Mouse (Mus musculus): ENCODE data around the gene Sntg2. TPM values are rescaled to one million over a fixed set of nuclear protein-coding genes. Genes with fewer than 3 reads are reported as not detected.

Gene Sntg2
- total and polyA plus RNA-seq, 2 experiments from 2014 or later = 4.3 to 11.7 TPM

DNA sequence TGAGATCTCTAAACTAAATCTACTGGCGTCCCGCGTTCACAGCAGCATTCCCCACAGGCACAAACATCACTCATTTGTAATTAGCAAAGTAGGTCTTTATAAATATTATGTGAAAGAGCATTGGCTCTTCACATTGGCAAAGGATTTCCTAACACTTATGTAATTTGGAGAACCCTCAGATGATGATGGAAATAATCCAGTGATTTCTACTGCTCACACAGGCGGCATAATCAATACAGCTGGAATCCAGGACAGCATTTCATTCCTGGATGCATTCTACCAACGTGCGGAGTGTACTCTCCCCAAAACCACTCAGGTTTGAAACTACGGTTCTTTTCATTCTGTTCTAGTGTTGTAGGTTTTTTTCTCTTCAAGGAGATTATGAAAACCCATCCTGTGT lies 172.6 kb downstream of the Sntg2 start:
- ATAC-seq (ENCODE audit: low FRiP score) (no peak), DNase-seq (ENCODE audit: low spot score) (no peak)
- H3K4me3 ChIP-seq (ENCODE audit: low read depth, low read length) = no peak overlapping the region
- TF ChIP-seq CTCF (IDR thresholded peaks at IDR 0.05) = no peak
- H3K4me1 ChIP-seq (ENCODE audit: insufficient read depth, low read length) = no peaks in the 10 kb centered on the region; the same call in 1 of the 2 replicates
- H3K36me3 ChIP-seq (ENCODE audit: insufficient read depth, low read length) = no peaks in the 10 kb centered on the region
- H3K9ac ChIP-seq (replicated peaks; ENCODE audit: low read length, poor library complexity, severe bottlenecking) = no peak overlapping the region
- H3K4me2 ChIP-seq (ENCODE audit: low read depth, low read length, poor library complexity, severe bottlenecking) = no peak overlapping the region
- WGBS = 80% methylated on average over 7 of the region's 7 CpGs
- H3K27me3 ChIP-seq (ENCODE audit: insufficient read depth, low read length) = no peaks in the 10 kb centered on the region
- H3K27ac ChIP-seq (ENCODE audit: low read depth, low read length) = no peak overlapping the region
- H3K9me3 ChIP-seq (ENCODE audit: low read length) = no peaks in the 10 kb centered on the region

GRCm38 (mm10) chr12:30199735-30200134 lies 173.4 kb downstream of the Sntg2 start:
- H3K4me3 ChIP-seq (ENCODE audit: low read depth, low read length) = no peak overlapping the region
- no peak overlapping the region for H3K27ac ChIP-seq (ENCODE audit: low read depth, low read length)
- TF ChIP-seq CTCF (IDR thresholded peaks at IDR 0.05) = peak; percentile 86
- H3K36me3 ChIP-seq (ENCODE audit: insufficient read depth, low read length) = no peaks in the 10 kb centered on the region
- H3K9ac ChIP-seq (replicated peaks; ENCODE audit: low read length, poor library complexity, severe bottlenecking) = no peak overlapping the region
- no peaks in the 10 kb centered on the region; the same call in 1 of the 2 replicates for H3K4me1 ChIP-seq (ENCODE audit: insufficient read depth, low read length)
- ATAC-seq (ENCODE audit: low FRiP score) = no peak
- no peak overlapping the region for H3K4me2 ChIP-seq (ENCODE audit: low read depth, low read length, poor library complexity, severe bottlenecking)
- no peaks in the 10 kb centered on the region for H3K27me3 ChIP-seq (ENCODE audit: insufficient read depth, low read length)
- DNase-seq (ENCODE audit: low spot score) = peak; percentile 66
- WGBS = 23% methylated on average over 2 of the region's 2 CpGs
- no peaks in the 10 kb centered on the region for H3K9me3 ChIP-seq (ENCODE audit: low read length)

DNA sequence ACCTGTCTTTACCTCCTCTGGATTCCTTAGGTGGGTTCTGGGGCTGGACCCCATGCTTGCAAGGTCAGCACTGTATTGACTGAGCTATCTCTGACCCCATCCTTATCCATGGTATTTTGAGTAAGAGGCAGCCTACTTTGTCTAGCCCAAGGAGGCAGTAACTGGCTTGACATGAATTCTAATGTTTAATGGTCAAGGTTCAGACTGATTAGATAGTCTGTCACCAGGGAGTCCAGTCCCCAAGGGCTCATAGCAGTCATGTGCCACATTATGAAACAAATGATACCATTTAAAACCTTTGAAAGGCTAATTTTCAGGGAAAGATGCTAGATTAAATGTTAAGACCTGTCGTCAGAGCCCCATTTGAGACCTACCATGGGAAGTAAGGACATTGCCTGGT lies 174.9 kb downstream of the Sntg2 start:
- Histone ChIP-seq H3K4me1 (ENCODE audit: insufficient read depth, low read length) (no peaks in the 10 kb centered on the region; the same call in 1 of the 2 replicates), H3K4me2 (ENCODE audit: low read depth, low read length, poor library complexity, severe bottlenecking) (no peak overlapping the region), H3K4me3 (ENCODE audit: low read depth, low read length) (no peak overlapping the region), H3K27me3 (ENCODE audit: insufficient read depth, low read length) (no peaks in the 10 kb centered on the region), H3K9me3 (ENCODE audit: low read length) (no peaks in the 10 kb centered on the region), H3K36me3 (ENCODE audit: insufficient read depth, low read length) (no peaks in the 10 kb centered on the region), H3K9ac (replicated peaks; ENCODE audit: low read length, poor library complexity, severe bottlenecking) (no peak overlapping the region), H3K27ac (ENCODE audit: low read depth, low read length) (no peak overlapping the region)
- TF ChIP-seq CTCF (IDR thresholded peaks at IDR 0.05) = no peak
- ATAC-seq (ENCODE audit: low FRiP score) (no peak), DNase-seq (ENCODE audit: low spot score) (no peak)
- WGBS = 79% methylated on average over 1 of the region's 1 CpGs

DNA sequence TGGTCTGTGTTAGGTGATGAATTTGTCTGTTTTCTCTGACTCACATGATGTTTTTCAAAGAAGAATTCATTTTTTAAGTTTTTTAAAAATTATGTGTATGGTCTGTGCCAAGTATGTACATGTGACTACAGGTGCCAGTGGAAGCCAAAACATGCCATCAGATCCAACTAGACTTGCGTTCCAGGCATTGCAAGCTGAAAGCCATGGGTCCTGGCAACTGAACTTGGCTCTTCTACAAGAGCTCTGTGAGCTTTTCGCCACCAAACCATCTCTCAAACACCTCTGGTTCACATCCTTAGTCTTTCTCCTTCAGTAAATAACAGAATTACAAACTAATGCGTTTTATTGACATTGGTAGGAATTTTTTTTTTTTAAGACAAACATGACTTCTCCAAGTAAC lies 191.5 kb downstream of the Sntg2 start:
- Histone ChIP-seq H3K9me3 (ENCODE audit: low read length) (no peaks in the 10 kb centered on the region), H3K4me3 (ENCODE audit: low read depth, low read length) (no peak overlapping the region), H3K9ac (replicated peaks; ENCODE audit: low read length, poor library complexity, severe bottlenecking) (no peak overlapping the region), H3K4me1 (ENCODE audit: insufficient read depth, low read length) (no peaks in the 10 kb centered on the region; the same call in 1 of the 2 replicates), H3K4me2 (ENCODE audit: low read depth, low read length, poor library complexity, severe bottlenecking) (no peak overlapping the region), H3K36me3 (ENCODE audit: insufficient read depth, low read length) (no peaks in the 10 kb centered on the region), H3K27me3 (ENCODE audit: insufficient read depth, low read length) (no peaks in the 10 kb centered on the region), H3K27ac (ENCODE audit: low read depth, low read length) (no peak overlapping the region)
- TF ChIP-seq CTCF (IDR thresholded peaks at IDR 0.05) = no peak
- ATAC-seq (ENCODE audit: low FRiP score) = no peak
- DNase-seq (ENCODE audit: low spot score) = no peak
- 80% methylated on average over 3 of the region's 3 CpGs for WGBS

GRCm38 (mm10) chr12:30179623-30180022 lies 193.6 kb downstream of the Sntg2 start:
- Histone ChIP-seq H3K4me3 (ENCODE audit: low read depth, low read length) (no peak overlapping the region), H3K36me3 (ENCODE audit: insufficient read depth, low read length) (no peaks in the 10 kb centered on the region), H3K9ac (replicated peaks; ENCODE audit: low read length, poor library complexity, severe bottlenecking) (no peak overlapping the region), H3K4me2 (ENCODE audit: low read depth, low read length, poor library complexity, severe bottlenecking) (no peak overlapping the region), H3K9me3 (ENCODE audit: low read length) (no peaks in the 10 kb centered on the region), H3K4me1 (ENCODE audit: insufficient read depth, low read length) (no peaks in the 10 kb centered on the region; the same call in 1 of the 2 replicates), H3K27me3 (ENCODE audit: insufficient read depth, low read length) (no peaks in the 10 kb centered on the region), H3K27ac (ENCODE audit: low read depth, low read length) (no peak overlapping the region)
- ATAC-seq (ENCODE audit: low FRiP score) = no peak
- no peak for TF ChIP-seq CTCF (IDR thresholded peaks at IDR 0.05)
- no peak for DNase-seq (ENCODE audit: low spot score)
- WGBS = 95% methylated on average over 1 of the region's 1 CpGs

- no peaks in the 10 kb centered on the region; the same call in 1 of the 2 replicates for H3K4me1 ChIP-seq (ENCODE audit: insufficient read depth, low read length)
- ATAC-seq (ENCODE audit: low FRiP score) = no peak
- no peak for TF ChIP-seq CTCF (IDR thresholded peaks at IDR 0.05)
- no peak for DNase-seq (ENCODE audit: low spot score)
- no peaks in the 10 kb centered on the region for H3K9me3 ChIP-seq (ENCODE audit: low read length)
- WGBS = 86% methylated on average over 6 of the region's 6 CpGs
- H3K27me3 ChIP-seq (ENCODE audit: insufficient read depth, low read length) = no peaks in the 10 kb centered on the region
- H3K27ac ChIP-seq (ENCODE audit: low read depth, low read length) = no peak overlapping the region
- H3K4me3 ChIP-seq (ENCODE audit: low read depth, low read length) = no peak overlapping the region
- H3K4me2 ChIP-seq (ENCODE audit: low read depth, low read length, poor library complexity, severe bottlenecking) = no peak overlapping the region
- no peaks in the 10 kb centered on the region for H3K36me3 ChIP-seq (ENCODE audit: insufficient read depth, low read length)
- H3K9ac ChIP-seq (replicated peaks; ENCODE audit: low read length, poor library complexity, severe bottlenecking) = no peak overlapping the region
Observed at GRCm38 (mm10) chr12:30177966-30178365, 195.2 kb downstream of the Sntg2 start.
